Mouse (Mus musculus) Muller cell, postnatal 12 days (primary cell): ENCODE measurements at regions not wholly inside any gene's neighbourhood (a gene's known extent, or its start where the extent isn't known, plus 50 kb on each side); places are given as distances from the start of the nearest gene placed in this dataset.
"Not testable (repeated sequence)": the region's sequence is repeated elsewhere in the genome, so short reads cannot be mapped to it uniquely, and the experiment has no call there.

ENCODE experiments used
- DNase-seq: peaks from one replicate; pipeline ENCODE4 v3.0.0-alpha.2; 2015; ENCODE audit errors: inconsistent ontology term

- peak; percentile 59 for DNase-seq
These were observed 153.7 kb downstream of the Car8 start for GRCm38 (mm10) chr4:8084954-8085639.

DNA sequence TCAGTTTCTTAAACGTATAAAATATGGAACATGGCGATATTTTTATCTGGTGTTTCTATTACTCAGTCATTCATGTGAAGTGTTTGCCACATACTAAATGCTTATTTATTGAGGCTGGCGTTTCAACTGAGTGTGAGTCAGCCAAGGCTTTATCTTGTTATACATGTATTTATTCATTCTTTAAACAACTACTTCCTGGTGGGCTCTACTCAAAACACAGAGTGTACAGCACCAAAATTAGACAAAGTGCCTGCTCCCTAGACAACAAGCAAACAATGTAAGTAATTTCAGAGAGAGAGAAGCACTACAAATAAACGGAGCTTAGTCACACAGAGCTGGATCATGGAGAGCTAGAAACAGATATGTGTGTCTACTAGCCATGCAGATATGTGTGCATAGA, 159.5 kb downstream of the Car8 start:
- no peak for DNase-seq

- DNase-seq = no peak
These were observed 165.8 kb downstream of the Car8 start for GRCm38 (mm10) chr4:8072989-8073573.

DNA sequence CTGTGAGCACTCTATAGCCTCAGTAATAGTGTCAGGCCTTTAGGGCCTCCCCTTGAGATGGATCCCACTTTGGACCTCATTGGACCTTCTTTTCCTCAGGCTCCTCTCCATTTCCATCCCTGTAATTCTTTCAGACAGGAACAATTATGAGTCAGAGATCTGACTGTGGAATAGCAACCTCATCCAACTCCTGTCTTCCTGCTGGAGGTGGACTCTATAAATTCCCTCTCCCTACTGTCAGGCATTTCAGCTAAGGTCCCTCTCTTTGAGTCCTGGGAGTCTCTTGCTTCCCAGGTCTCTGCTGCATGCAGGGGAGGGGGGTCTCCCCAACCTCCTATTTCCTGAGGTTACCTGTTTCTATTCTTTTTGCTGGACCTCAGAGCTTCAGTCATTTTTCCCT, 168.1 kb downstream of the Car8 start:
- DNase-seq = not testable (repeated sequence)

GRCm38 (mm10) chr4:8068086-8068485, 170.8 kb downstream of the Car8 start:
- no peak for DNase-seq

GRCm38 (mm10) chr4:8041776-8042175, 197.1 kb downstream of the Car8 start:
- no peak for DNase-seq

DNA sequence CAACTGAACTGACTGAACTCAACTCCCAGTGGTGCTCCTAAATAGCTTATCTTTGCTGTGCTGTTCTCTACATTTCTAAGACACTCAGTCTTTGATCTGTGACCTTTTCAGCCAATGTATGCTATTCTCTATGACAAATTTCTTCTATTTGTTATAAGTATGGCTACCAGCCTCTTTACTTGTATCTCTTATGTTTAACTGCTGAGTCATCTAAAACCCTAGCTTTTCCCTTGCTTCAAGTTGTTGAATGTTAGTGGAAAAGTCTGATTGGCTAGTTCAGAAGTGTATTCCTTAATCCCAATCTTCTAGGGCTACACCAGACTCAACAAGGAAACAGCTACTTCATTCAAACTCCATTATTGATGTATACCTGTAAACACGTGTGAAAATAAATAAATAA, 201.0 kb downstream of the Car8 start:
- DNase-seq = no peak

DNA sequence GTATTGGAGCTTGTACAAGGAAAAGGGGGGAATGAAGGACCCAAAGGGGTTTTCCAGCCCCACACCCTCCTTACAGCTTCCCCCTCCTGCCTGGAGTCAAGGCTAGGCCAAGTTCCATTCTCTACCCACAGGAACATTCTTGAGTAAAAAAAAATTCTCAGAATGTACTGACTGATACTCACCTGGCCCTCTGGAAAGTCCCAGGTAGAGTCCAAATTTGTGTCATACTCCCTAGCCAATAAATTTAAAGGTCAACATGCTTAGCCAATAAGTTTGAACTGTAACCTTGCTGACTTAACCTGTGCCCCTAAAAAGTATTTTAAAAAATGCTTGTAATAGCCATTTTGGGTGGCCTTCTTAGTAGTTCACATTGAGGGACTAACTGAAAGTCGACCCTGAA, 205.4 kb downstream of the Car8 start:
- DNase-seq = not testable (repeated sequence)

DNA sequence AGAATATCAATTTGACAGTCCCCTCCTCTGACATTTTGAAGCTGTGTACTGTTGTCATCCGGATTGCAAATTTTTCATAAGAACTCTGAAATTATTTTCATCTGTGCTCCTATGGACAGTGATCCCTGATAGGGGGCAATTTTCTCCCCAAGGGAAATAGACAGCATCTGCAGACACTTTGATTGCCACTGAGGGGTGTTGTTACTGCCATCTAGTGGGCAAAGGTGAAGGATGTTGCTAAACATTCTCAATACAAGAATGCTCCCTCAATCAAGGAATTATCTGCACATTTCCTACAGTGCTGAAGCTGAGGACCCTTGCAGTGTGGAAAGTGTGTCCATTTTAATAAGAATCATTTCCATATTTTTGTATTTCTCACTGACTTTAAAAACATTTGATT, 233.7 kb downstream of the Car8 start:
- DNase-seq = no peak

GRCm38 (mm10) chr4:7997575-7997953, 241.3 kb downstream of the Car8 start:
- DNase-seq = peak; percentile 20

DNA sequence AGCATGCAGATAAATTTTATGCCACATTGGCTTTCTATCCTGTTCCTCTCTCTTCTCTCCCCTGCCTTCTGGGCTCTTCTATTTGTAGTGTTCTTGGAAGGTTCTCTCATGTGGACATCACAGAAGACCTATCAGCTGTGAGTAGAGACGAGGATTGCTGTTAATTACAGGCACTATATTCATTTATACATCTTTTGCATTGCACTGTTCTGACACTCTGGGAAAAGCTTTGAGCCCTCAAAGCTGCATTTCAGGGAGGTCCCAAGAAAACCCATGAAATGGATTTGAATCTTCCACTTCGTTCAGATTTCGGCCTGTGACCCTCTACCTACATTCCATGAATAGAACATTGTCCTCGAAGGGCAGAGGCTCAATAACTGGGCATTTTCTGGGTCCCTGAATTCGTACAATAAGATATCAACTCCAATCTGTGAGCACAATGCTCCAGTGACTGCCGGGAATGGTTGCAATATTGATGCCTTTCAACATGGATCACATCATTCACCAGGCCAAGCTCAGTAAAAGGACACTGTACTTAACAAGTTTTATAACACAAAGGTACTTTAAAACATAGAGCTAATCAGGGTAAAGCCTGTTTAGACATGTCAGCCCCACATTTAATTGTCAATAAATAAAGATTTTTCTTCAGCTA, 241.8 kb downstream of the Car8 start:
- peak; percentile 87 for DNase-seq

DNA sequence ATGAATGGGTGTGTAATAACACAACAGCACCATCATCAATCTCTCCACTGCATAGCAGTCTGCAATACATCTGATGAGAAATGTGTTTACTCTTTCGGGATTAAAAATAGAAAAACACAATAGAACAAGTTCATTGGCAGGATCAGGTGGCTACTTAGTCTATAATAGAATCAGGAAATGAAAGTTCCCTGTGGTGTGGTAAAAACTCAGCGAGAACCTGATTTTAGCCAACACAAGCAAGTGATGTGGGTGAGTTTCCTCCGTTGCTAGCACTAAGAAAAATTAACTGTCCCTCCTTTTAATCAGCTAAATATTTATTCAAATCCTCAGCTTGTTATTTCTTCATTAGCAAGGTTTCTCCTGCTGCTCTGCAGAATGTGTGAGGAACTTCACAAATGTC, 245.9 kb downstream of the Car8 start:
- DNase-seq = no peak

DNA sequence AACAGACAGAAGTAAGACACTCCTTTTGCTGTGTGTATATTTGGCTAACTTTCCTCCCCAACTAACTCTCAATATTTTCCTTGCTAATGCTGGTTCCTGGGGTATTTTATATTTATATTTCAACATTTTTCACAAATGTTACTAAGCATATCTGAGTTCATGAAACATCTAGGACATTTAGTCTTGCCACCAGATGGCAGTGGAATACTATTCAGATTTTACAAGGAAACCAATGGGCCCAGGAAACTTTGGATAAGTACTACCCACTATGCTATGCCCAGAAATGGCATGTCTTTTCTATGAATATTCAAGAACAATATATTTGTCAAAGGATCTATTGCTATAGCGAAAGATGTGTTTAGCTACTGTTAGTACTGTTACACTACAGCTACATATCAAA, 251.1 kb downstream of the Car8 start:
- DNase-seq = no peak

- no peak for DNase-seq
These were observed 251.5 kb downstream of the Car8 start for GRCm38 (mm10) chr4:7987346-7987745.

DNA sequence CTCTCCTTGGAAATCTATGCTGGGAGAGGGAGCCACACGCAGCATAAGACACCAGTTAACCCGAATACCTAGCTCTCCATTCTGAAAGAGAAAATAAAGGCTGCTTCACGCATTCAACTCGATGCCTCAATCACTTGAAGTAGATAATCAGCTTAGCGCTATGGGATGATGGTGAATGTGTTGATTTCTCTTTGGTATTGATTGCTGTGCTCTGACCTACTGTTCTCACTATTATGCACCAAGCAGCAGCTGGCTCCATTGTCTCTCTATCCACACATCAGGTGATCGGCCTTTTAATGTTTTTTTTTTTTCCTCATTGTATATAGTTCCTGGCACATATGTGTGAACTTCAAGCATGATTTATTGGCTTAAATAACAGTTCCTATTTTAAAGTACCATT, 254.0 kb downstream of the Car8 start:
- no peak for DNase-seq

DNA sequence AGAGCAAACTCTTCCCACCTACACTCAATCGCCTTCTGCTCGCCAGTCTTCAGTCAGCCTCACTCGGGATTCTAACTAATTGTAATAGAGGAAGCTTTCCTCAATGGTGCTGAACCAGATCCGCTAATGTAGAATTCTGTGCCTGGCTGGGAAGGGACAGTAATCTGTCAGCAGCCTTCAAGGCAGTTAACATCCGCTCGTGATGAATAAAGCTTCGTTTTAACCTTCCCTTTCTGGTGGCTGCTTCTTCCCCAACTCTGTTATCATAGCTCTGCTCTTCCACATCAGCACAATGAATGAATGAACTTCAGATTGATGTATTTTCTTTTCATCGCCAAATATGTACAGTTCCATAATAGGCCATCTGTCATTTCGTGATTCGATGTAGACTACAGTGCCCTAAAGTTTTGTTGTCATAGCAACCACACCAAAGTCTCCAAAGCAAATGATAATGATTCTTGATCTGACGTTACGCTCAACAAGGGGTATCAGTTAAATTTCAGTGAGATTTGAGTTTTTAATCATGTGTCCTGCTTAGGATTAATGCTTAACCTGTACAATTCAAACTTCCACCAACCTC, 259.0 kb downstream of the Car8 start:
- no peak for DNase-seq

DNA sequence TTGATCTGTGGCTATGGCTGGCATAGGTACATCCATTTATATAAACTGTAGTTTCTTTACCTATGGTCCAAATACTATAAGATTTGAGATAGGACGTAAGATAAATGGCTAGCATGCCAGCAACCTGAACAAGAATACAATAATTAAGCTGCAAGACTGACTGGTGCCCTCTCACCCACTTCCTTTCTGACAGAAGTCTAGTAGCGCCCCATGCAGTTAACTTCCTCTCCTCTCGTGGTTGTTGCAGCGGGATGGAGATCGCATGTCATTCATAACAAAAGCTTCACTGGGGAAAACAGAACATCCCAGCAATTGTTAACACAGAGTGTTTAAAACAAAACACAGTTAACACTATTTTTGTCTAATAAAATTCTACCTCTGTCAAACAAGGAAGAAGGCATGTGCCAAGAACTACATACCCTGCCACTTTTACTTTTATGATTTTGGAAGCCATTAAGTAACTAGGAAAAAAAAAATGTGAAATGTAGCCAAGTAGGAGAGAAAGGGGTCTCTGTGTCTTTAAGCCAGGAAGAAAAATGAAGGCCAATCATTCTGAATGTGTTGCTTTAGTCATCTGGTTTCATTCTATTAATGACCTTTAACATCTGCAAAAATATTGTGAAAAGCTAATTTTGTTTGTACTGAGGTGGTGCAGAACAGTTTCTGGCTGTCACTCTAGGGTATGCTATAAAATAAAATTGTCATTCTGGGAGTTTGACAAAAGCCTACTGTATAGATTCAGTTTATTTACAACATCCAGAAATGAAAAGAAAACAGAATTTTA, 261.0 kb downstream of the Car8 start:
- DNase-seq = no peak

- no peak for DNase-seq
These were observed 268.6 kb downstream of the Car8 start for GRCm38 (mm10) chr4:7970272-7970671.

- no peak for DNase-seq
These were observed 273.2 kb downstream of the Car8 start for GRCm38 (mm10) chr4:7965663-7966062.

DNA sequence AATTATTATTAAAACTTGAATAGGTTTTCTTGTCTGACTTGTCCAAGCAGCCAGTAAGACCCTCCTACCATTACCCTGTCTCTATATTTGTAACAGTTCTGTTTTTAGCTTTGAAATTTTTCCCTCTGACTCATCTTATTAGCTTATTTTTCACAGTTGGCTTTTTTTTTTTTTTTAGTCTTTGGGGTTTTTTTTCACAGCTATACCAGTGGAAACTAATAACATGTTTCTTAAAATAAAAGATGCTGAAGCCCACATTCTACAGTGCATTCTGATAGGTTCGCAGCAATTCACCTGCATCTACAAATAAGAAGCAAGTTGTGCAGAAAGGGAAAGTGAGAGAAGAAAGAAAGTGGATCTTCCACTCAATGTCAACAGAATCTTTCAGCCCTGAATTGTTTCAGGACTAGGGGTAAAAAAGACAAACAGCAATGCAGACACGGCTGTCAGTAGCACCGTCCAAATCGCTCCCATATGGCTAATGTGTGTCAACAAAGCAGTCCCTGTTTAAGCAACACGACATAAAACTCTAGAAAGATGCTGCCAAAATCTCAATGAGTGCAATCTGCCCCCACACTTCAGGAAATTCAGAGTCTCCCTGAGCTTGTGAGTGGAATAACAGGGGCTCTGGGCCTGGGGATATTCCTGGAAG, 277.2 kb downstream of the Car8 start:
- no peak for DNase-seq

DNA sequence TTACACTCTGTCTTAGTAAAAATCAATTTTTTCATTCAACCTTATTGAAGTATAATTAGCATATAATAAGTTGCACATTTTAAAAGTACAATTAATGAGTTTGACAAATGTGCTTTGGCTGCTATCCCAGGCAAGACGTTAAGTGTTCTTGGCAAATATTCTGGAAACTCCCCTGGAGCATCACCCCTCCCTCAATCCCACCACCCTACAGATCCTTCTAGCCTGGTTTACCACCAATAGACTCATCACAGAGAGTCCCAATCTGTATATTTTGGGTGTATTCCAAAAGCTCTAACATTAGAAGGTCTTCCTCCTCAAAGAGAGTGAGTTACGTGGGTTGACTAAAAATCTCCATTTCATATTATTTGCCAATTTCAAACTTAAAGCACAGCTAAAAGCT, 278.5 kb downstream of the Car8 start:
- DNase-seq = no peak

DNA sequence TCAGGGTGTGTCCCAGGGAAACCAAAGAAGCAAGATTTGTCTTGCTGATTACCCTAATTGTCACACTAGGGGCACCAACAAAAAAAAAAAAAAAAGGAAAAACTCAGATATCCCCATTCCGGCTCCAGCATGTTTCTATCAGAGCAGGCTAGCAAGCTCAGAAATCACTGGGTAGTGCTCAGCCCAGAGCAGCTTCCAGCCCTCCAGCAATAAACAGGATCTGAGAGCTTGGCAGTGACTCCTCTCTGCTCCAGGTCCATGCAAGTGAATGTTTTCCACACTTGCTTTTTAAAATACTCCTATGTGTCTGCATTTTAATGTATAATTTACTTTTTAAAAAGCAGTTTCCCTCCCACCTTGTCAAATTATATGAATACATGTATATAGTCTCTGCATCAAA, 290.8 kb downstream of the Car8 start:
- DNase-seq = no peak
